21 mouse cellular contexts compared by ENCODE assay signal in the genomic region with DNA sequence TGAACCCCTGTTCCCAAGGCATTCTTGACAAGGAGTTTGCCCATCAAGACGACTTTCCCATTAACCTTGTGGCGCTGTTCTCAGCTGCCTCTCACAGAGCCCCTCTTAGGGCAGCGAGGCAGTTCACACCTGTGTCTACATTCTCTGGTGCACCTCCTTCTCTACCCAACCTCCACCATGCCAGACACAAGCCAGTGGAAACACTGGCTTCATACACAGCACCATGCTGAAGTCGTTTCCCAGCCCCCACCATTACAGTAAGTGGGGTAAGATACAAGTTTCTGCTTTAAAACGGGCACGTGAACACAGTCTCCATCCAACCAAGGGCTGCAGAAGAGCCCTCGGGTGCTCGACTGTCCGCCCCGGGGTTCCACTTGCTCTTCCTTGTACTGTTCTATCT. TPM values are rescaled to one million over a fixed set of nuclear protein-coding genes. Genes with fewer than 3 reads are reported as not detected.
A peak's percentile ranks its signal among the peaks of the same experiment; 100 is the strongest.
DNase-seq lines count a peak whose midpoint lies in the region; ATAC-seq and TF ChIP-seq lines count a peak whose summit lies in the region.
"Had no signal": no experiment of that assay in that cellular context is flagged by ENCODE, and none has a peak within 500 bp of the region (broad histone marks: within the 10 kb centered on the region; RNA-seq: fewer than 3 reads in every experiment).

No protein-coding gene starts in this region.

- H3K9me3 ChIP-seq in midbrain, embryonic 10.5 days (replicated peaks): no peaks in the 10 kb centered on the region
- no peaks in the 10 kb centered on the region for H3K9me3 ChIP-seq in midbrain, embryonic 13.5 days
- no peaks in the 10 kb centered on the region for H3K9me3 ChIP-seq in stomach, postnatal 0 days (ENCODE audit: control insufficient read depth, low read length)
- H3K9me3 ChIP-seq: embryonic facial prominence, embryonic 13.5 days; forebrain, embryonic 12.5 days; heart, embryonic 15.5 days had no signal

- TF ChIP-seq POLR2A in testis, adult 2 months (IDR thresholded peaks at IDR 0.05; ENCODE audit: control insufficient read depth, low read depth, low read length): no peak

- no peak for DNase-seq in midbrain, embryonic 10.5 days (ENCODE audit: low spot score)
- DNase-seq in testis, postnatal 10 days (ENCODE audit: low spot score): no peak
- DNase-seq in thymus, postnatal 0 days (ENCODE audit: low spot score): peak; percentile 40
- DNase-seq in stomach, postnatal 0 days (ENCODE audit: low spot score): no peak
- DNase-seq in adrenal gland, adult 18-20 months (ENCODE audit: low spot score in 2 of 2): no peak
- DNase-seq: adrenal gland, adult 2 months; adrenal gland, postnatal 25 days; cerebellum, adult 18-20 months; cerebellum, adult 9-11 months; cerebellum, postnatal 36 days; gastrocnemius, postnatal 10 days; heart, adult 18-20 months; heart, postnatal 14 days had no signal

- H3K36me3 ChIP-seq in midbrain, embryonic 10.5 days: no peaks in the 10 kb centered on the region
- H3K36me3 ChIP-seq in midbrain, embryonic 13.5 days: no peaks in the 10 kb centered on the region
- no peaks in the 10 kb centered on the region for H3K36me3 ChIP-seq in testis, adult 2 months (ENCODE audit: control insufficient read depth, insufficient read depth, low read length)
- H3K36me3 ChIP-seq in stomach, postnatal 0 days (ENCODE audit: control insufficient read depth, insufficient read depth, low read length): no peaks in the 10 kb centered on the region
- H3K36me3 ChIP-seq: embryonic facial prominence, embryonic 13.5 days; forebrain, embryonic 12.5 days; heart, embryonic 15.5 days had no signal

- 89% methylated on average over 10 of the region's 10 CpGs for WGBS in midbrain, embryonic 10.5 days
- whole genome bisulfite sequencing in midbrain, embryonic 13.5 days: 86% methylated on average over 10 of the region's 10 CpGs
- 86% methylated on average over 10 of the region's 10 CpGs for WGBS in stomach, postnatal 0 days

- no peak overlapping the region for H3K4me2 ChIP-seq in midbrain, embryonic 13.5 days (replicated peaks)
- H3K4me2 ChIP-seq in stomach, postnatal 0 days (replicated peaks; ENCODE audit: low read depth): no peak overlapping the region
- H3K4me2 ChIP-seq: embryonic facial prominence, embryonic 13.5 days; forebrain, embryonic 12.5 days; heart, embryonic 15.5 days had no signal

- no peak overlapping the region for H3K4me3 ChIP-seq in midbrain, embryonic 10.5 days
- H3K4me3 ChIP-seq in midbrain, embryonic 13.5 days (replicated peaks): no peak overlapping the region
- H3K4me3 ChIP-seq in testis, adult 2 months (ENCODE audit: control insufficient read depth, low read depth, low read length): peak overlapping the region; percentile 36
- H3K4me3 ChIP-seq in stomach, postnatal 0 days (ENCODE audit: low read depth, low read length): no peak overlapping the region
- H3K4me3 ChIP-seq: embryonic facial prominence, embryonic 13.5 days; forebrain, embryonic 12.5 days; heart, embryonic 15.5 days had no signal

- H3K27ac ChIP-seq in midbrain, embryonic 10.5 days (replicated peaks): 0 out of 2 replicates have a peak overlapping the region, but pooled peaks have one; percentile 9
- no peak overlapping the region for H3K27ac ChIP-seq in midbrain, embryonic 13.5 days
- no peak overlapping the region for H3K27ac ChIP-seq in testis, adult 2 months (ENCODE audit: control insufficient read depth, insufficient read depth, low read depth, low read length)
- no peak overlapping the region for H3K27ac ChIP-seq in stomach, postnatal 0 days (replicated peaks)
- H3K27ac ChIP-seq: embryonic facial prominence, embryonic 13.5 days; heart, embryonic 15.5 days had no signal

- no peak for TF ChIP-seq CTCF in testis, adult 2 months (IDR thresholded peaks at IDR 0.05; ENCODE audit: control insufficient read depth, insufficient read depth, insufficient replicate concordance, low read depth, low read length)
- TF ChIP-seq CTCF in stomach, postnatal 0 days (IDR thresholded peaks at IDR 0.05; ENCODE audit: low read depth): no peak

- peaks cover 44% of the 10 kb centered on the region for H3K27me3 ChIP-seq in midbrain, embryonic 10.5 days (ENCODE audit: low read depth, poor library complexity, severe bottlenecking)
- peaks cover 8% of the 10 kb centered on the region; the same call in 1 of the 2 replicates for H3K27me3 ChIP-seq in midbrain, embryonic 13.5 days
- H3K27me3 ChIP-seq in testis, adult 2 months (ENCODE audit: control insufficient read depth, insufficient read depth, low read length): no peaks in the 10 kb centered on the region
- H3K27me3 ChIP-seq in stomach, postnatal 0 days (ENCODE audit: control insufficient read depth, insufficient read depth, low read length): no peaks in the 10 kb centered on the region
- H3K27me3 ChIP-seq: embryonic facial prominence, embryonic 13.5 days; heart, embryonic 15.5 days; Patski had no signal

- no peak for TF ChIP-seq EP300 in stomach, postnatal 0 days (optimal IDR thresholded peaks at IDR 0.05)

- no peak overlapping the region for H3K9ac ChIP-seq in midbrain, embryonic 13.5 days (replicated peaks)
- H3K9ac ChIP-seq in stomach, postnatal 0 days (ENCODE audit: low read length): no peak overlapping the region
- H3K9ac ChIP-seq: embryonic facial prominence, embryonic 13.5 days; forebrain, embryonic 12.5 days; heart, embryonic 15.5 days had no signal

- H3K4me1 ChIP-seq in midbrain, embryonic 10.5 days: peaks cover 31% of the 10 kb centered on the region
- H3K4me1 ChIP-seq in midbrain, embryonic 13.5 days (replicated peaks): peaks cover 57% of the 10 kb centered on the region
- no peaks in the 10 kb centered on the region for H3K4me1 ChIP-seq in testis, adult 2 months (ENCODE audit: control insufficient read depth, insufficient read depth, low read length)
- no peaks in the 10 kb centered on the region for H3K4me1 ChIP-seq in stomach, postnatal 0 days (replicated peaks; ENCODE audit: control insufficient read depth, insufficient read depth)

- no peak for ATAC-seq in midbrain, embryonic 13.5 days
- no peak for ATAC-seq in stomach, postnatal 0 days (ENCODE audit: low FRiP score, low TSS enrichment)
- ATAC-seq: activated CD4-positive, CD25-positive, alpha-beta regulatory T cell, adult 4 months; forebrain, embryonic 16.5 days; Patski had no signal

RNA-seq across cellular contexts. Expression of a gene that starts 33.3 kb away (rescaled TPM):
- polyA plus RNA-seq in midbrain, embryonic 10.5 days (2016; fragmentation: Nextera tagmentation; extraction: Ambion mirVana): 5.2 and 11.2 TPM in 2 replicates
- polyA plus RNA-seq in midbrain, embryonic 13.5 days (2015; fragmentation: Nextera tagmentation; extraction: Ambion mirVana): 88.3 and 98.6 TPM in 2 replicates
- polyA plus RNA-seq in testis, adult 2 months (2012; rRNA removed): 1.1 and 2.0 TPM in 2 replicates
- 1.2 and 1.7 TPM in 2 replicates for polyA plus RNA-seq in thymus, postnatal 0 days (2015; fragmentation: Nextera tagmentation; extraction: Ambion mirVana)
- polyA plus RNA-seq in stomach, postnatal 0 days (2015; fragmentation: Nextera tagmentation; extraction: Ambion mirVana): 0.57 and 0.75 TPM in 2 replicates
- 1 to 10 TPM; 1.5 to 2.0 TPM for total RNA-seq in adrenal gland, adult 18-20 months (2021)
